Mouse (Mus musculus) thymus, postnatal 0 days (tissue): Measurements from ENCODE around the gene Fam149a. TPM values are rescaled to one million over a fixed set of nuclear protein-coding genes. Genes with fewer than 3 reads are reported as not detected.
"Not testable (repeated sequence)": the region's sequence is repeated elsewhere in the genome, so short reads cannot be mapped to it uniquely, and the experiment has no call there.

Experiments used
- DNase-seq: peaks from one replicate; pipeline ENCODE4 v3.0.0-alpha.2; 2015; ENCODE audit warnings: low spot score
- polyA plus RNA-seq: library from polyadenylated mRNA; unstranded; fragments of >200 nt; fragmentation: Nextera tagmentation; extraction: Ambion mirVana; gene quantifications from 2 replicates; pipeline ENCODE4 v1.2.1, GENCODE M21; 2015

Fam149a gene
- polyA plus RNA-seq, 1 experiment from 2014 or later = 1.1 TPM

DNA sequence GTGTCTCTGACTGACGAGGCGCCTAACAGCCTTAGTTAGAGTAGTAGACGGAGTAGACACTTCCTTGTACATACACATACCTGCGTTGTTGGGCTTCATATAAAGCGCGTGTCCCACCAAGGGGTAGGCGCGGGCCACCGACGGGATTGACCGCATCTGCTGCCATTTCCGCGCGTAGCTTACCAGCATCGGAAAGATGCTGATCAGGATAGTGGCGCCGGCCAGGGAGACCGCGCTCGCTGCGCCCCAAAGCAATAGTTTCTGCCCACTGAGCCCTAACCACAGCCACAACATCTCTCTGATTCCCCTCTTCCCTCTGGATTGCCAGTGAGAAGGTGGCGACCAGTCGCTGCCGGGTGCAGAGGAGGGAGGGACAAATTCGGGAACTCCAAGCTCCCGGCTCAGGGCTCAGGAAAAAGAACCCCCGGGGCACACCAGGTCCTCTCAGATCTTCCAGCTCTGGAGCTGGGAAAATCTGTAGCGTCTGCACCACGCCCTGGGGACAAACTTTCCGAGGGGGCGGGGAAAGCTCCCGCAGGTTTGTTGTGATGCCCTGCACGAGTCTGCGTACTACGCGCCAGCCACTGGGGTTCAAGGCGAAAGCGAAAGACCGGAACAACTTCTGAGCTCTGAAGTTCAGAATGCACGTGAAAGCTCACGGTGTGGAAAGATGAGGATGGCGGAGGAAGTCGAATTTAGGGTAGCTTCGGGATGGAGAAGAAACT lies 49.2 kb downstream of the Fam149a start, which contains the start of gene Cyp4v3:
Gene Cyp4v3, minus strand, starts transcription at position 532 of the 725 bp plus-strand sequence.
- DNase-seq = peak; percentile 36

GRCm38 (mm10) chr8:45330856-45331255 lies 51.2 kb downstream of the Fam149a start:
- no peak for DNase-seq

DNA sequence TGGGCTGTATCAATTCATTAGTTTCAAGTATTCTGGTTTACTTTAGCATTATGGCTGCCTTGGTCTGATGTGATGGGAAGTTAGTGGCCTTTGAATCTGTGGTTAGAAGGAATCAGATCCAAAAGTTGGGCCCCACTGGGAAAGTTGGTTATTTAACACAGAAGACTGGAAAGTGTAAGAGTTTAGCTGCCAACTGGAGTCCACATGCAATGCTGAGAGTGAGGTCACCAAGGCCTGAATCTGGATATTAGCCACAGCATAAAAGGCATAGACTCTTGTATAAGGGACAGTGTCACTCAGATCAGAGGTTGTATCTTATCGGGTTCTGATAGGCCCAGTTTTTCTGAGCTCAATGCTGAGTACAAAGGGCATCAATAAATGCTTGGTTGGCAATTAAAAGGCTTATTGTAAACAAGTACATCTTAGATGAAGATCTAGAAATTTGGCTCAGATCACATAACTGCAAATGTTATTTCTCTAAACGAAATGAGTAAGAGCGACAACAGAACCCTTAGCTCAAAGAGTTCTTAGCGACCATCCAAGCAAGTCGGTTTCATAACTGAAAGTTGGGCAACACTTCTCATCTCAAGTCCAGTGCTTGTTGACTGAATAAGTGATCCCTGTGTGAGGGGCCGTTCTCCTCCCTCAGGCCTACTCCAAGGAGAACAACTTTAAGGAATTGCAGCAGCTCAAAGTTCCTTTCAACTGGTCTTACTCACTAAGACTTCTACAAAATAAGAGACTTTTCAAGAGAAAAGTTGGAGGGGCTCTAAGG lies 52.7 kb downstream of the Fam149a start:
- DNase-seq = no peak

DNA sequence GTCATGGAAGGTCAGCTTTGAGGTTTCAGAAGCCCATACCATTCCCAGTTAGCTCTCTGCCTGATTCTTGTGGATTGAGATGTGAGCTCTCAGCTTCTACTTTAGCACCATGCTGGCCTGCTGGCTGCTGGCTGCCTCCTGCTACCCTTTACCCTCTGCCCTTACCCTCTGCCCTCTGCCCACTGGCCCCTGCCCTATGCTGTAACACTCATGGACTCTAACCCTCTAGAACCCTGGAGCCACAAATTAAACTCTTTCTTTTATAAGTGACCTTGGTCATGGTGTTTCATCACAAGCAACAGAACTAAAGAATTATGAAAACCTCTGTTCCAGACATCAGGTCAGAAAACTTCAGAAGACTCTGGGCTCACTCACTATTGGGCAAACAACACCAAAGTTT lies 55.0 kb downstream of the Fam149a start:
- DNase-seq = not testable (repeated sequence)

- no peak for DNase-seq
Measured at GRCm38 (mm10) chr8:45324151-45324550, 57.9 kb downstream of the Fam149a start.

DNA sequence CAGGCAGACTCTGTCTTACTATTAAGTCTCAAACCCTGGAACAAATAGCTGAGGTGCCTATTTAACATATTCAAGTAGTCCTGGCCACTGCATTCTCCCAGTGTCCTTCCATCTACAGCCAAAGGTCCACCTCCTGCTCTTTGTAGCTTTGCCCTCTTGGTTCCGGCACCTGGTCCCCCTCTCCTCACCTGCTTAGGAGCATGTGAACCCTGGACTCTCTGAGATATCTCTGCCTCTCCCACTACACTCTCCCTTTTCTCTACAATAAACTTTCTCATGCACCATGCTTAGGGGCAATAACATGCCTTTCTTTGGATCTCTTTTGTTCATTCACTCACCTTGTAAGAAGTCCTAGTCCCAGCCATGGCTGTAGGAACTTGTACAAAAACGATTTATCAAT lies 60.7 kb downstream of the Fam149a start:
- DNase-seq = no peak

- no peak for DNase-seq
Measured at GRCm38 (mm10) chr8:45320930-45321329, 61.2 kb downstream of the Fam149a start.

GRCm38 (mm10) chr8:45310967-45311366 lies 71.1 kb downstream of the Fam149a start:
- DNase-seq = no peak

- DNase-seq = no peak
Measured at GRCm38 (mm10) chr8:45308366-45308765, 73.7 kb downstream of the Fam149a start, which contains the start of gene Gm45753. Gene Gm45753, minus strand, starts transcription at chr8:45308466.

DNA sequence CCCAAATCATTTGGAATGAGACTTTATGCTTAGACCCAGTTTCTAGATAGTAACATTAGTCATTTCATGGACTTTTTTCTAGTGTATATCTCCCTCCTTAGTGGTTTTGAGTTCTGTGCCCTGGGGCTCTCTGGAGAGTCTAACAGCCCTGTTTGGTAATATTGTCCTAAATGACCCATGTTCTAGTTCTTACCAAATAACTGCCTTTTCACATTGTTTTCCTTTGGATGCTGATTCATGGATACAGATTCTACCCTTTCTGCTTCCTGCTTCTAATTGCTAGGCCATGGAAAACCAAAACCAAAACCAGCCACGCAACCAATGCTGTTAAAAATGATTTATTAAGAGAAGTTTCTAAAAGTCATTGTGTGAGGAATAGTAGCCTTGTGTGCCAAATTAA lies 76.6 kb downstream of the Fam149a start:
- DNase-seq = no peak

GRCm38 (mm10) chr8:45304354-45304753 lies 77.7 kb downstream of the Fam149a start:
- DNase-seq = no peak

DNA sequence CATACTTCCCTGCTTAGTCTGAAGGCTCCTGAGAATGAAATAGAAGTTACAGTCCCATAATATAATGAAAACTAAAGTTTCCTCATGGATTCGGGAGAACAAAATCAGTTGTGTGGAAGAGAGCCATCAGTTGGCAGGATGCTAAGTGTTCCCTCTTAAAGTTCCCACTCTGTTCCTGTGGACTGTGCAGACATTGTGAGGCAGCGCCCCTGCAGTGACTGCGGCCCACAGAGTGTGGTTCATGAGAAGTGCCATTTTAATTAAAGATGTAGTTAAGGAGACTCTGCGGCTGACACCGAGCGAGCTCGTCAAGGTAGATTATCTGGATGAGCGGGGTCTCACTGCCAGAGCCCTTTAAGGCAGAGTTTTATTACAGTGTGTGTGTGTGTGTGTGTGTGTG lies 79.7 kb downstream of the Fam149a start:
- DNase-seq = no peak

DNA sequence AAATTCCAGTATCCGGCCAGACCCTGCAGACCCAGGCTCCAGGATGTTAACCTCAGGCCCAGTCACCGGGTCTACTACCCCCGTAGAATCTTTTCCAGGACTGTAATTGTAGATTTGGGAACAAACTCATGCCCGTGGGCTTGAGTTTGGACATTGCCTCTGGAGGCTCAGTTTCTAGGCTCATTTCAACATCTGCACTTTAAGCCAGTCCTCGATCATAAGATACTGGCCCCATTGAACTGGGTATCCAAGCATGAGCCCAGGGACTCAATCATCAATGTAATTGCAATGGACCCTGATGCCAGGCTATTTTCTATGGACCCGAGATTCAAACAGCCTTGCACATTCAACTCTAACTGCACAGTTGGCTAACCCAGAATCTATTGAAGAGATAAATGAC lies 86.8 kb downstream of the Fam149a start:
- DNase-seq = no peak

GRCm38 (mm10) chr8:45294687-45295086 lies 87.4 kb downstream of the Fam149a start, which contains the start of gene Klkb1:
Gene Klkb1, minus strand, starts transcription at chr8:45294859.
- no peak for DNase-seq

GRCm38 (mm10) chr8:45291790-45292189 lies 90.3 kb downstream of the Fam149a start:
- no peak for DNase-seq

Other genes starting within 250 kb of the Fam149a start
- gene F11, start 120.3 kb downstream of the Fam149a start, polyA plus RNA-seq = not detected in 2 replicates
- not detected in 2 replicates for gene Klkb1, start 87.4 kb downstream of the Fam149a start, polyA plus RNA-seq
- not detected in 2 replicates for gene Gm45753, start 73.8 kb downstream of the Fam149a start, polyA plus RNA-seq
- 1.8 and 2.0 TPM in 2 replicates for gene Cyp4v3, start 49.1 kb downstream of the Fam149a start, polyA plus RNA-seq
- gene Tlr3, start 28.8 kb upstream of the Fam149a start, polyA plus RNA-seq = 1.5 and 1.8 TPM in 2 replicates
- gene Sorbs2, start 125.5 kb upstream of the Fam149a start, polyA plus RNA-seq = 1.4 and 2.1 TPM in 2 replicates